Mouse (Mus musculus) CH12.LX (cell line): Measurements from ENCODE around the gene Kcnj10. TPM values are rescaled to one million over a fixed set of nuclear protein-coding genes. Genes with fewer than 3 reads are reported as not detected.
A peak's percentile ranks its signal among the peaks of the same experiment; 100 is the strongest.

Experiments
- DNase-seq: peaks from one replicate; pipeline ENCODE4 v3.0.0-alpha.2; 2013; ENCODE audit errors: extremely low read depth
- H3K27ac ChIP-seq: 2 replicates; pipeline ENCODE4 v1.5.1; 2012; ENCODE audit warnings: low read depth, mild to moderate bottlenecking, control low read depth, moderate library complexity; ENCODE audit not compliant: insufficient read depth
- H3K27me3 ChIP-seq: replicated peaks from 2 replicates; pipeline ENCODE3; 2012; ENCODE audit warnings: inconsistent platforms
- H3K36me3 ChIP-seq, 2 experiments: replicated peaks in 1 of 2; 2 replicates each; pipeline versions ENCODE3 to v1.6.1; 2012; ENCODE audit warnings: inconsistent platforms in 1 of 2, low read length in 1 of 2, mild to moderate bottlenecking in 1 of 2, mixed read lengths in 1 of 2, moderate library complexity in 1 of 2; ENCODE audit not compliant: control insufficient read depth in 1 of 2, insufficient read depth in 1 of 2
- H3K4me1 ChIP-seq, 2 experiments: 2 replicates each; pipeline ENCODE4 v1.6.1; 2012; ENCODE audit warnings: inconsistent platforms in 1 of 2, moderate library complexity in 1 of 2; ENCODE audit not compliant: insufficient read depth in 2 of 2, control insufficient read depth in 1 of 2
- H3K4me2 ChIP-seq: 2 replicates; pipeline ENCODE4 v1.6.1; 2012; ENCODE audit warnings: low read depth, mild to moderate bottlenecking, control low read depth; ENCODE audit not compliant: poor library complexity, insufficient read depth, severe bottlenecking
- H3K4me3 ChIP-seq, 3 experiments: fragments of 150-350 bp in 1 of 3; sonication (generic) in 1 of 3; replicated peaks in 1 of 3; 2 replicates each; pipeline versions ENCODE3 to v1.5.1; 2011 to 2012; ENCODE audit warnings: low read depth in 2 of 3, low read length in 2 of 3, mild to moderate bottlenecking in 2 of 3, moderate library complexity in 2 of 3, control low read depth in 1 of 3, improper control_type of control experiment in 1 of 3, inconsistent platforms in 1 of 3, mixed read lengths in 1 of 3; ENCODE audit not compliant: poor library complexity in 1 of 3
- H3K79me2 ChIP-seq: replicated peaks from 2 replicates; pipeline ENCODE4 v1.6.1; 2012; ENCODE audit warnings: mild to moderate bottlenecking, moderate library complexity; ENCODE audit not compliant: control insufficient read depth, poor library complexity, insufficient read depth, severe bottlenecking; ENCODE audit errors: extremely low read depth
- H3K9ac ChIP-seq: 2 replicates; pipeline ENCODE4 v1.6.1; 2012; ENCODE audit warnings: low read depth, mild to moderate bottlenecking, control low read depth, moderate library complexity; ENCODE audit not compliant: insufficient read depth
- H3K9me3 ChIP-seq: replicated peaks from 2 replicates; pipeline ENCODE3; 2012; ENCODE audit warnings: low read length, inconsistent platforms, mixed read lengths
- BHLHE40 ChIP-seq: IDR thresholded peaks from 2 replicates; pipeline ENCODE4 v1.6.1; 2011; ENCODE audit warnings: mild to moderate bottlenecking, low read depth, low read length, improper control_type of control experiment
- CHD1 ChIP-seq: IDR thresholded peaks from 2 replicates; pipeline ENCODE4 v1.6.1; 2012; ENCODE audit warnings: low read depth, low read length, improper control_type of control experiment, inconsistent platforms
- CHD2 ChIP-seq: IDR thresholded peaks from 2 replicates; pipeline ENCODE4 v1.6.1; 2011; ENCODE audit warnings: low read length, improper control_type of control experiment
- E2F4 ChIP-seq: IDR thresholded peaks from 2 replicates; pipeline ENCODE4 v1.6.1; 2011; ENCODE audit warnings: low read depth, low read length, improper control_type of control experiment; ENCODE audit not compliant: insufficient replicate concordance
- ETS1 ChIP-seq: conservative IDR thresholded peaks from 2 replicates; pipeline ENCODE4 v1.6.1; 2012; ENCODE audit warnings: low read depth, mild to moderate bottlenecking, inconsistent platforms, low read length, improper control_type of control experiment, moderate library complexity
- GABPA ChIP-seq: IDR thresholded peaks from 2 replicates; pipeline ENCODE4 v1.6.1; 2012; ENCODE audit warnings: low read depth, low read length, improper control_type of control experiment, inconsistent platforms; ENCODE audit not compliant: insufficient replicate concordance
- JUND ChIP-seq: conservative IDR thresholded peaks from 2 replicates; pipeline ENCODE4 v1.6.1; 2011; ENCODE audit warnings: low read depth, low read length, improper control_type of control experiment
- MAZ ChIP-seq: IDR thresholded peaks from 2 replicates; pipeline ENCODE4 v1.6.1; 2012; ENCODE audit warnings: low read depth, mild to moderate bottlenecking, inconsistent platforms, low read length, improper control_type of control experiment, moderate library complexity
- MEF2A ChIP-seq: IDR thresholded peaks from 2 replicates; pipeline ENCODE4 v1.6.1; 2014; ENCODE audit warnings: low read depth, mild to moderate bottlenecking, inconsistent platforms, low read length, improper control_type of control experiment, borderline replicate concordance
- MYC ChIP-seq: IDR thresholded peaks from 2 replicates; pipeline ENCODE4 v1.6.1; 2011; ENCODE audit warnings: low read depth, mild to moderate bottlenecking, improper control_type of control experiment, low read length
- RAD21 ChIP-seq: IDR thresholded peaks from 2 replicates; pipeline ENCODE4 v1.6.1; 2011; ENCODE audit warnings: low read depth, mild to moderate bottlenecking, low read length, improper control_type of control experiment, moderate library complexity
- TCF12 ChIP-seq: IDR thresholded peaks from 2 replicates; pipeline ENCODE4 v1.6.1; 2014; ENCODE audit warnings: low read depth, mild to moderate bottlenecking, inconsistent platforms, low read length, improper control_type of control experiment
- USF2 ChIP-seq: conservative IDR thresholded peaks from 2 replicates; pipeline ENCODE4 v1.6.1; 2011; ENCODE audit warnings: low read depth, low read length, improper control_type of control experiment
- ZMIZ1 ChIP-seq: IDR thresholded peaks from 2 replicates; pipeline ENCODE4 v1.6.1; 2012; ENCODE audit warnings: low read depth, mild to moderate bottlenecking, inconsistent platforms, low read length, improper control_type of control experiment
- dilution Hi-C: fragments of 300-500 bp; cut with MboI; formaldehyde crosslinking; loops from 2 replicates; pipeline ENCODE4 v1.14.3; 2020; ENCODE audit warnings: low sequenced_read_pairs; ENCODE audit not compliant: extremely low pct_unique_long_range_greater_than_20kb, extremely low pct_ligation_motif_present
- in situ Hi-C: fragments of 300-500 bp; cut with MboI; formaldehyde crosslinking; loops from 3 replicates; pipeline ENCODE4 v1.14.3; 2019; ENCODE audit warnings: low sequenced_read_pairs, low pct_ligation_motif_present, low pct_unique_long_range_greater_than_20kb, mixed read lengths
- polyA plus RNA-seq: library from polyadenylated mRNA; unstranded; fragments of >175 nt; gene quantifications from 2 replicates; pipeline ENCODE4 v1.2.1, GENCODE M21; 2012; ENCODE audit warnings: low read depth; ENCODE audit not compliant: insufficient read length
- total RNA-seq, 2 experiments: library from RNA; depleted of rRNA; stranded (reverse); fragments of 300-350 nt in 1 of 2; fragments of >200 nt in 1 of 2; gene quantifications; 2 replicates each; pipeline ENCODE4 v1.2.3; 2012 to 2014

Kcnj10 gene
- total and polyA plus RNA-seq, 3 experiments: 0.06 to 0.13 TPM; not detected in 1

GRCm38 (mm10) chr1:172312768-172313561 lies 28.0 kb upstream of the Kcnj10 start:
- H3K36me3 ChIP-seq: peaks cover 7 to 20% of the 10 kb centered on the region in 2 experiments
- H3K27me3 ChIP-seq: no peaks in the 10 kb centered on the region
- peak; percentile 25 for DNase-seq
- H3K4me3 ChIP-seq: peak overlapping the region; percentile 66 to 85 (median 69)
- H3K4me2 ChIP-seq: peak overlapping the region; percentile 76
- H3K9ac ChIP-seq: peak overlapping the region; percentile 55
- no peak overlapping the region for H3K27ac ChIP-seq
- H3K9me3 ChIP-seq: no peaks in the 10 kb centered on the region
- TF ChIP-seq JUND (no peak), TCF12 (no peak; the same call in 1 of the 2 replicates), BHLHE40 (peak; percentile 44; the same call in 1 of the 2 replicates), CHD1 (no peak), GABPA (no peak), MYC (no peak)
- TF ChIP-seq, all 38 proteins: peak for 1
- no peaks in the 10 kb centered on the region for H3K79me2 ChIP-seq
- H3K4me1 ChIP-seq: peaks cover 5 to 65% of the 10 kb centered on the region in 2 experiments; a peak in 3 of 4 replicates
- in situ Hi-C loops: loop anchor here (5.0 to 25.0 kb wide), 3 partner anchors 166 to 501 kb away; partner anchors contain the start of genes Dcaf8 and Vangl2
- dilution Hi-C loops: no loop called here

GRCm38 (mm10) chr1:172313613-172314411 lies 27.2 kb upstream of the Kcnj10 start:
- DNase-seq: no peak
- TF ChIP-seq RAD21 (no peak), ETS1 (no peak), CHD2 (no peak), E2F4 (no peak), MEF2A (no peak), MAZ (no peak), ZMIZ1 (no peak), TCF12 (no peak), CHD1 (no peak), USF2 (no peak)
- in situ Hi-C loops: loop anchor here (5.0 to 25.0 kb wide), 3 partner anchors 167 to 502 kb away; partner anchors contain the start of genes Dcaf8 and Vangl2
- Histone ChIP-seq H3K79me2 (no peaks in the 10 kb centered on the region), H3K27me3 (no peaks in the 10 kb centered on the region), H3K9me3 (no peaks in the 10 kb centered on the region), H3K36me3 (peaks cover 14 to 28% of the 10 kb centered on the region in 2 experiments), H3K4me3 (no peak overlapping the region), H3K9ac (no peak overlapping the region), H3K27ac (no peak overlapping the region), H3K4me2 (0 out of 2 replicates have a peak overlapping the region, but pooled peaks have one; percentile 76), H3K4me1 (peaks cover 3 to 58% of the 10 kb centered on the region in 2 experiments; a peak in 3 of 4 replicates)
- dilution Hi-C loops: no loop called here
